Mouse (Mus musculus) spleen, adult 2 months (tissue): ENCODE measurements around the gene Tlcd1.

Experiments
- CTCF ChIP-seq: fragments of 200-500 bp; IDR thresholded peaks from 2 replicates; pipeline ENCODE4 v1.5.1; 2011; ENCODE audit warnings: mild to moderate bottlenecking, inconsistent platforms; ENCODE audit not compliant: insufficient read depth, insufficient read length, insufficient replicate concordance; ENCODE audit errors: extremely low read depth
- POLR2A ChIP-seq: fragments of 200-500 bp; IDR thresholded peaks from 2 replicates; pipeline ENCODE4 v1.6.1; 2011; ENCODE audit warnings: low read depth, low read length, inconsistent platforms

- no peak for TF ChIP-seq CTCF
- TF ChIP-seq POLR2A = no peak
Observed at GRCm38 (mm10) chr11:78189234-78190040, 12.9 kb downstream of the Tlcd1 start.
